Mouse (Mus musculus): ENCODE data around the gene Tmem181a. TPM values are rescaled to one million over a fixed set of nuclear protein-coding genes. Genes with fewer than 3 reads are reported as not detected.
A peak's percentile ranks its signal among the peaks of the same experiment; 100 is the strongest.
"Not testable (repeated sequence)": the region's sequence is repeated elsewhere in the genome, so short reads cannot be mapped to it uniquely, and the experiment has no call there.

The Tmem181a gene
- polyA plus RNA-seq, 1 experiment from 2014 or later = 28.8 TPM

DNA sequence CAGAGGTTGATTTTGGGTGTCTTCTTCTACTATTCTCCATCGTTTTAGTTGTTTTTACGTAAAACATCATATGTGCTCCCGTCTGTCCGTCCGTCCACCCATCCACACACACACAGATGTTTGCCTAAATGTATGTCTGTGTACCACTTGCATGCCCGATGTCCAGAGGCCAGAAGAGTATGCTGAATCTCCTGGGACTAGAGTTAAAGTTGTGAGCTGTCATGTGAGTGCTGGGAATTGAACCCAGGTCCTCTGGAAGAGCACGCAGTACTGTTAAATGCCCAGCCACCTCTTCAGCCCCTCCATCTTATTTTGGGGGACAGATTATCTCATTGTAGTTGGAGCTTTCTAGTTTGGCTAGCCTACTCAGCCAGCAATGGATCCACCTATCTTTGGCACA is 70.9 kb downstream of the Tmem181a start:
- not testable (repeated sequence) for H3K9me3 ChIP-seq; H3K27ac ChIP-seq; H3K4me3 ChIP-seq (replicated peaks); ATAC-seq (ENCODE audit: insufficient number of reproducible peaks, insufficient read depth, low FRiP score, low TSS enrichment, low read depth); H3K36me3 ChIP-seq; H3K27me3 ChIP-seq; H3K9ac ChIP-seq (replicated peaks); H3K4me1 ChIP-seq (replicated peaks); H3K4me2 ChIP-seq
- 89% methylated on average over 7 of the region's 7 CpGs for whole genome bisulfite sequencing

DNA sequence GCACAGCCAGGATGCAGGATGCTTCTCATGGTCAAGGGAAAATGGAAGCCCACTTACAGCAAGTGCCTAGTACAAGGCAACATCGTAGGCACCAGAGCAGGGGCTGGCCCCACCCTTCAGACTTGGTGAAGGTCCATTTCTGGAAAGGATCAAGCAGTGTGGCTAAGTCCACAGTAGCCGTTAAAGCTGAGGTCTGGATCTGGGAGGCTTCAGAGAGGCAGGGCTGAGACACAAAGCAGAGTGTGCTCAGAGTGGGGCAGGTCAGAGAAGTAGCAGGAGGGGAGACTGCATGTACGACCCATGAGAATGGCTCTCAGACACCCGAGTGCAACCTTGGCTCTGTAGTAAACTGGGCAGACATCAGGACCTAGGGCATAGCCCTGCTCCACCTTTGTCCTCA is 72.3 kb downstream of the Tmem181a start:
- not testable (repeated sequence) for H3K36me3 ChIP-seq; H3K4me1 ChIP-seq (replicated peaks); H3K27me3 ChIP-seq; H3K27ac ChIP-seq; ATAC-seq (ENCODE audit: insufficient number of reproducible peaks, insufficient read depth, low FRiP score, low TSS enrichment, low read depth); H3K9me3 ChIP-seq; H3K9ac ChIP-seq (replicated peaks); H3K4me3 ChIP-seq (replicated peaks); H3K4me2 ChIP-seq
- 68% methylated on average over 4 of the region's 4 CpGs for WGBS

GRCm38 (mm10) chr17:6342606-6343294 is 86.1 kb downstream of the Tmem181a start:
- WGBS = 100% methylated on average over 1 of the region's 12 CpGs
- peak; percentile 52; the same call in 1 of the 2 replicates for ATAC-seq (ENCODE audit: insufficient number of reproducible peaks, insufficient read depth, low FRiP score, low TSS enrichment, low read depth)

GRCm38 (mm10) chr17:6355256-6355655 is 98.6 kb downstream of the Tmem181a start:
- not testable (repeated sequence) for H3K4me1 ChIP-seq (replicated peaks); H3K9me3 ChIP-seq; H3K36me3 ChIP-seq; H3K27ac ChIP-seq; ATAC-seq (ENCODE audit: insufficient number of reproducible peaks, insufficient read depth, low FRiP score, low TSS enrichment, low read depth); H3K4me3 ChIP-seq (replicated peaks); H3K9ac ChIP-seq (replicated peaks); H3K4me2 ChIP-seq; H3K27me3 ChIP-seq
- WGBS = 80% methylated on average over 10 of the region's 10 CpGs

More at GRCm38 (mm10) chr17:6342606-6343294, 86.1 kb downstream of the Tmem181a start:
- not testable (repeated sequence) for H3K4me3 ChIP-seq (replicated peaks); H3K9me3 ChIP-seq; H3K9ac ChIP-seq (replicated peaks); H3K27me3 ChIP-seq; H3K36me3 ChIP-seq; H3K27ac ChIP-seq; H3K4me1 ChIP-seq (replicated peaks); H3K4me2 ChIP-seq

Other genes with a start within 250 kb of the Tmem181a start
- gene Serac1, start 177.1 kb upstream of the Tmem181a start, polyA plus RNA-seq (2016; fragmentation: Nextera tagmentation; extraction: Ambion mirVana) = 5.7 and 7.7 TPM in 2 replicates
- gene Gtf2h5, start 177.1 kb upstream of the Tmem181a start, polyA plus RNA-seq (2016; fragmentation: Nextera tagmentation; extraction: Ambion mirVana) = 170 and 176 TPM in 2 replicates
- 93.0 and 103 TPM in 2 replicates for gene Tulp4, start 150.4 kb upstream of the Tmem181a start, polyA plus RNA-seq (2016; fragmentation: Nextera tagmentation; extraction: Ambion mirVana)
- gene Dynlt1a, start 60.6 kb downstream of the Tmem181a start, polyA plus RNA-seq (2016; fragmentation: Nextera tagmentation; extraction: Ambion mirVana) = 22.1 and 24.3 TPM in 2 replicates
- 528 and 536 TPM in 2 replicates for gene Dynlt1b, start 173.3 kb downstream of the Tmem181a start, polyA plus RNA-seq (2016; fragmentation: Nextera tagmentation; extraction: Ambion mirVana)